In the genomic region with DNA sequence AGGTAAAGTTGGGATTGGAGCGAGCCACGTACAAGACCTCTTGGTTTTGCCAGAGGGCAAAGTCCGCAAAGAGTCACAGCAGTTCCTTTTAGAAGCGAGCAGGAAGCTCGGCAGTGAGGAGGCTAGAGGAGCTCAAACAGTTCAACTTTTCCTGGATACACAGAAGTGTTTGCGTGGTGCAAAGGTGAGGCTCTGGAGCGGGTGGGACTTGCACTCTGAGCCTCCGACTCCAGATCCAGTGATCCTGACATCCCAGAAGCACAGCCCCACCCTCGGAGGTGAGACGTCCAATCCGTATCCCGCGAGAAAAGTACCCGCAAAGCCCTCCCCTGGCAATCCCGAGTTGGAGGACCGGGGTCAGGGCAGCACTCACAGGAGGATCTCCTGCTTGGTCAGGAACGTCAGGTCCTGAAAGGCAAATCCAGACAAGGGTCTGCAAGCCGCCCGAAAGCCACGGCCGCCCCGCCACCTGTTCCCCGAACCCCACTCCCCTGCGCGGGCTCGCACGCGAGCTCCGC, we compare ENCODE assay signal across 7 mouse cellular contexts. TPM values are rescaled to one million over a fixed set of nuclear protein-coding genes. Genes with fewer than 3 reads are reported as not detected.
DNase-seq lines count a peak whose midpoint lies in the region; ATAC-seq and TF ChIP-seq lines count a peak whose summit lies in the region.

No protein-coding gene starts in this region.

- DNase-seq in testis, postnatal 14 days (ENCODE audit: low spot score), result no peak
- no peak for DNase-seq in layer of hippocampus, adult 11-12 months (ENCODE audit: low spot score)
- DNase-seq in cerebellum, postnatal 14 days, result no peak

- peak overlapping the region; percentile 89 for H3K27ac ChIP-seq in testis, adult 2 months (ENCODE audit: control insufficient read depth, insufficient read depth, low read depth, low read length)
- H3K27ac ChIP-seq in embryonic facial prominence, embryonic 15.5 days (replicated peaks), result peak overlapping the region; percentile 63
- H3K27ac ChIP-seq in kidney, embryonic 14.5 days (ENCODE audit: low read depth, low read length), result peak overlapping the region; percentile 13; the same call in 1 of the 2 replicates
- H3K27ac ChIP-seq in macrophage, result peak overlapping the region; percentile 29

- no peaks in the 10 kb centered on the region for H3K27me3 ChIP-seq in testis, adult 2 months (ENCODE audit: control insufficient read depth, insufficient read depth, low read length)
- no peaks in the 10 kb centered on the region for H3K27me3 ChIP-seq in embryonic facial prominence, embryonic 15.5 days
- no peaks in the 10 kb centered on the region for H3K27me3 ChIP-seq in kidney, embryonic 14.5 days (ENCODE audit: control insufficient read depth, insufficient read depth, low read length)

- no peaks in the 10 kb centered on the region; the same call in 1 of the 2 replicates for H3K36me3 ChIP-seq in testis, adult 2 months (ENCODE audit: control insufficient read depth, insufficient read depth, low read length)
- H3K36me3 ChIP-seq in embryonic facial prominence, embryonic 15.5 days, result peaks cover 9% of the 10 kb centered on the region; the same call in 1 of the 2 replicates
- peaks cover 15% of the 10 kb centered on the region for H3K36me3 ChIP-seq in kidney, embryonic 14.5 days (ENCODE audit: control insufficient read depth, insufficient read depth, low read length)
- peaks cover 18% of the 10 kb centered on the region; the same call in 1 of the 2 replicates for H3K36me3 ChIP-seq in macrophage (ENCODE audit: inconsistent target)

- no peaks in the 10 kb centered on the region for H3K9me3 ChIP-seq in embryonic facial prominence, embryonic 15.5 days (replicated peaks)
- H3K9me3 ChIP-seq in kidney, embryonic 14.5 days (ENCODE audit: control insufficient read depth, low read length), result no peaks in the 10 kb centered on the region

- ATAC-seq in embryonic facial prominence, embryonic 15.5 days (ENCODE audit: insufficient number of reproducible peaks, low FRiP score, low TSS enrichment, low read depth), result peak; percentile 16; the same call in 1 of the 2 replicates
- peak; percentile 46 for ATAC-seq in kidney, embryonic 14.5 days (ENCODE audit: low FRiP score, low TSS enrichment)

- peaks cover 48% of the 10 kb centered on the region for H3K79me2 ChIP-seq in macrophage (ENCODE audit: inconsistent target)

- peak overlapping the region; percentile 60 for H3K9ac ChIP-seq in embryonic facial prominence, embryonic 15.5 days
- H3K9ac ChIP-seq in kidney, embryonic 14.5 days (ENCODE audit: low read depth, low read length), result peak overlapping the region; percentile 51

- TF ChIP-seq POLR2A in testis, adult 2 months (IDR thresholded peaks at IDR 0.05; ENCODE audit: control insufficient read depth, low read depth, low read length), result no peak

- TF ChIP-seq CTCF in testis, adult 2 months (IDR thresholded peaks at IDR 0.05; ENCODE audit: control insufficient read depth, insufficient read depth, insufficient replicate concordance, low read depth, low read length), result no peak

- peak overlapping the region; percentile 97 for H3K4me3 ChIP-seq in testis, adult 2 months (ENCODE audit: control insufficient read depth, low read depth, low read length)
- peak overlapping the region; percentile 70 for H3K4me3 ChIP-seq in embryonic facial prominence, embryonic 15.5 days (replicated peaks)
- H3K4me3 ChIP-seq in kidney, embryonic 14.5 days (ENCODE audit: low read length), result peak overlapping the region; percentile 55
- H3K4me3 ChIP-seq in macrophage (ENCODE audit: inconsistent target), result peak overlapping the region; percentile 77

- WGBS in embryonic facial prominence, embryonic 15.5 days, result under 1% methylated on average over 29 of the region's 29 CpGs
- 1% methylated on average over 29 of the region's 29 CpGs for WGBS in kidney, embryonic 14.5 days
- WGBS in macrophage (ENCODE audit: missing documents), result under 1% methylated on average over 29 of the region's 29 CpGs

- peak overlapping the region; percentile 94 for H3K4me2 ChIP-seq in embryonic facial prominence, embryonic 15.5 days (replicated peaks)
- H3K4me2 ChIP-seq in kidney, embryonic 14.5 days (replicated peaks; ENCODE audit: low read depth, low read length), result peak overlapping the region; percentile 60

- peaks cover 8% of the 10 kb centered on the region for H3K4me1 ChIP-seq in testis, adult 2 months (ENCODE audit: control insufficient read depth, insufficient read depth, low read length)
- H3K4me1 ChIP-seq in embryonic facial prominence, embryonic 15.5 days, result peaks cover 18% of the 10 kb centered on the region
- peaks cover 14% of the 10 kb centered on the region; the same call in 1 of the 2 replicates for H3K4me1 ChIP-seq in kidney, embryonic 14.5 days (ENCODE audit: control insufficient read depth, insufficient read depth, low read length)

RNA-seq across cellular contexts. Expression of gene Cib1, which starts 0.6 kb away (rescaled TPM):
- polyA plus RNA-seq in testis, adult 2 months (2012; rRNA removed), result 406 and 411 TPM in 2 replicates
- 96.8 and 108 TPM in 2 replicates for polyA plus RNA-seq in embryonic facial prominence, embryonic 15.5 days (2015; fragmentation: Nextera tagmentation; extraction: Ambion mirVana)
- polyA plus RNA-seq in kidney, embryonic 14.5 days (2014; fragmentation: Nextera tagmentation; extraction: Ambion mirVana), result 100 and 139 TPM in 2 replicates
- total RNA-seq in macrophage (2018; cell fraction: chromatin; rRNA removed), result 10 to 100 TPM in 21 of 26 experiments, 1 to 10 TPM in 5; 5.4 to 28.8 (median 16.3) TPM
- 10 to 100 TPM; 52.6 to 88.8 (median 69.8) TPM for total RNA-seq in macrophage (2018; cell fraction: cytosol; rRNA removed)
- 10 to 100 TPM in 25 of 26 experiments, 1 to 10 TPM in 1; 9.3 to 41.7 (median 23.8) TPM for total RNA-seq in macrophage (2018; cell fraction: nucleus; rRNA removed)
- polyA plus RNA-seq in macrophage (2018), result 28.5 to 81.1 TPM (median 68.2 TPM) in 3 replicates

RNA-seq across cellular contexts. Expression of gene Gdpgp1, which starts 0.6 kb away (rescaled TPM):
- polyA plus RNA-seq in testis, adult 2 months (2012; rRNA removed), result 1.7 and 1.8 TPM in 2 replicates
- 4.1 TPM in 2 replicates for polyA plus RNA-seq in embryonic facial prominence, embryonic 15.5 days (2015; fragmentation: Nextera tagmentation; extraction: Ambion mirVana)
- polyA plus RNA-seq in kidney, embryonic 14.5 days (2014; fragmentation: Nextera tagmentation; extraction: Ambion mirVana), result 3.3 and 5.3 TPM in 2 replicates
- 1 to 10 TPM in 17 of 26 experiments, under 1 TPM in 9; 0.20 to 7.5 (median 1.5) TPM for total RNA-seq in macrophage (2018; cell fraction: chromatin; rRNA removed)
- 1 to 10 TPM in 22 of 26 experiments, under 1 TPM in 4; 0.70 to 5.0 (median 2.8) TPM for total RNA-seq in macrophage (2018; cell fraction: cytosol; rRNA removed)
- 10 to 100 TPM in 1 of 26 experiments, 1 to 10 TPM in 17, under 1 TPM in 8; 0.36 to 11.1 (median 1.7) TPM for total RNA-seq in macrophage (2018; cell fraction: nucleus; rRNA removed)
- 2.7 to 3.2 TPM (median 3.1 TPM) in 3 replicates for polyA plus RNA-seq in macrophage (2018)

RNA-seq across cellular contexts. Expression of gene Ttll13, which starts 14.1 kb away (rescaled TPM):
- 361 and 376 TPM in 2 replicates for polyA plus RNA-seq in testis, adult 2 months (2012; rRNA removed)
- 1.3 and 1.6 TPM in 2 replicates for polyA plus RNA-seq in embryonic facial prominence, embryonic 15.5 days (2015; fragmentation: Nextera tagmentation; extraction: Ambion mirVana)
- 0.47 and 1.7 TPM in 2 replicates for polyA plus RNA-seq in kidney, embryonic 14.5 days (2014; fragmentation: Nextera tagmentation; extraction: Ambion mirVana)
- total RNA-seq in macrophage (2018; cell fraction: chromatin; rRNA removed), result 1 to 10 TPM in 2 of 26 experiments, under 1 TPM in 5, not detected in 19; 0.16 to 2.2 (median 0.66) TPM
- under 1 TPM in 15 of 26 experiments, not detected in 11; 0.03 to 0.67 (median 0.09) TPM for total RNA-seq in macrophage (2018; cell fraction: cytosol; rRNA removed)
- total RNA-seq in macrophage (2018; cell fraction: nucleus; rRNA removed), result 1 to 10 TPM in 2 of 26 experiments, under 1 TPM in 2, not detected in 22; 0.30 to 1.8 (median 0.77) TPM
- 0.06 to 0.07 TPM in 2 of 3 replicates, not detected in the other for polyA plus RNA-seq in macrophage (2018)

RNA-seq across cellular contexts. Expression of gene Ngrn, which starts 29.0 kb away (rescaled TPM):
- 10.1 and 10.3 TPM in 2 replicates for polyA plus RNA-seq in testis, adult 2 months (2012; rRNA removed)
- 51.2 and 54.9 TPM in 2 replicates for polyA plus RNA-seq in embryonic facial prominence, embryonic 15.5 days (2015; fragmentation: Nextera tagmentation; extraction: Ambion mirVana)
- polyA plus RNA-seq in kidney, embryonic 14.5 days (2014; fragmentation: Nextera tagmentation; extraction: Ambion mirVana), result 44.8 and 49.7 TPM in 2 replicates
- total RNA-seq in macrophage (2018; cell fraction: chromatin; rRNA removed), result 10 to 100 TPM in 12 of 26 experiments, 1 to 10 TPM in 14; 2.3 to 23.4 (median 9.6) TPM
- 10 to 100 TPM in 21 of 26 experiments, 1 to 10 TPM in 5; 5.1 to 21.2 (median 16.8) TPM for total RNA-seq in macrophage (2018; cell fraction: cytosol; rRNA removed)
- total RNA-seq in macrophage (2018; cell fraction: nucleus; rRNA removed), result 10 to 100 TPM in 15 of 26 experiments, 1 to 10 TPM in 11; 3.8 to 32.0 (median 13.5) TPM
- polyA plus RNA-seq in macrophage (2018), result 10.5 to 19.3 TPM (median 14.7 TPM) in 3 replicates

RNA-seq across cellular contexts. Expression of gene Vps33b, which starts 37.4 kb away (rescaled TPM):
- polyA plus RNA-seq in testis, adult 2 months (2012; rRNA removed), result 8.7 and 9.4 TPM in 2 replicates
- 12.3 and 17.1 TPM in 2 replicates for polyA plus RNA-seq in embryonic facial prominence, embryonic 15.5 days (2015; fragmentation: Nextera tagmentation; extraction: Ambion mirVana)
- polyA plus RNA-seq in kidney, embryonic 14.5 days (2014; fragmentation: Nextera tagmentation; extraction: Ambion mirVana), result 9.9 and 15.5 TPM in 2 replicates
- total RNA-seq in macrophage (2018; cell fraction: chromatin; rRNA removed), result 10 to 100 TPM; 14.2 to 90.6 (median 46.6) TPM
- 10 to 100 TPM in 13 of 26 experiments, 1 to 10 TPM in 13; 6.6 to 14.9 (median 10.0) TPM for total RNA-seq in macrophage (2018; cell fraction: cytosol; rRNA removed)
- total RNA-seq in macrophage (2018; cell fraction: nucleus; rRNA removed), result 10 to 100 TPM in 25 of 26 experiments, 1 to 10 TPM in 1; 7.6 to 44.2 (median 20.5) TPM
- 9.4 to 14.3 TPM (median 12.9 TPM) in 3 replicates for polyA plus RNA-seq in macrophage (2018)

Comparison
In these comparisons a context has a peak if more than half of its experiments do, and no peak if none do; other contexts are left out.
1. H3K27ac ChIP-seq: peak in every context shown above with its lines; median percentile 89 in testis, adult 2 months; 63 in embryonic facial prominence, embryonic 15.5 days; 29 in macrophage; 13 in kidney, embryonic 14.5 days.
2. RNA of gene Ttll13, which starts 14.1 kb away (polyA plus RNA-seq): 361 to 376 TPM in testis, adult 2 months; 0.47 to 1.7 TPM in kidney, embryonic 14.5 days, 1.3 to 1.6 TPM in embryonic facial prominence, embryonic 15.5 days and 0.06 to 0.07 TPM in macrophage; every median in the first group is over 100 times any median in the second.
3. Peak in every context shown above with its lines, with median percentiles within 50 percentile points of each other: H3K4me3 ChIP-seq.